Mouse (Mus musculus) bone marrow macrophage, adult 2 months (primary cell): ENCODE measurements around the gene Ppm1m.

Experiments
- CTCF ChIP-seq: IDR thresholded peaks from 2 replicates; pipeline ENCODE4 v1.5.1; 2012; ENCODE audit warnings: low read depth, mild to moderate bottlenecking, low read length, moderate library complexity
- POLR2A ChIP-seq: IDR thresholded peaks from 2 replicates; pipeline ENCODE4 v1.6.1; 2012; ENCODE audit warnings: mild to moderate bottlenecking, low read depth, low read length, borderline replicate concordance

GRCm38 (mm10) chr9:106172527-106172926 lies 27.0 kb downstream of the Ppm1m start:
- no peak for TF ChIP-seq CTCF
- no peak for TF ChIP-seq POLR2A
